Comparison of ENCODE assay signal across 9 mouse cellular contexts in the genomic region with DNA sequence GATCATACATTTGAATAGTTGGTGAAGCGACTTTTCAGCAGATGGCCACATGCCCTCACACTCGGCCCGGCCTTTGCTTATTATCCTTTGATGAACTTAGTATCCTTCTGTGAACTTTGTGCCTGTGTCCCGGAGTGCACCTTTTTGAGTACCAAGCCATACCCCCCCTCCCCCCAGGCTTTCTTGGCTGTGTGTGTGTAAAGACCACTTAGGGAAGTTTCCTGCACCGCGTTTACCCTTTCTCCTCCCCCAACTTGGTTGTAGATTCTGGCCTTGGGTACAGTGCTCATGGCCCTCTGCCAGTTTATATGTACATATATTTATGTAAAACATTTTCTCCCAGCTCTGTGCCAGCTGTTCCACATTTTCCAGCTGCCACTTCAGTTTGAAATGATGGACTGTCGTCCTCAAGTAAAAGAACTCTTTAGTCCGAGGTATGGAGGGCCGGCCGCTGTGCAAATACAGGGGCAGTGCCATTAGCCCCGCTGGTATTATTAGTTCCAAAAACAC. TPM values are rescaled to one million over a fixed set of nuclear protein-coding genes. Genes with fewer than 3 reads are reported as not detected.
DNase-seq lines count a peak whose midpoint lies in the region; ATAC-seq lines count a peak whose summit lies in the region.
"Had no signal": no experiment of that assay in that cellular context is flagged by ENCODE, and none has a peak within 500 bp of the region (broad histone marks: within the 10 kb centered on the region; RNA-seq: fewer than 3 reads in every experiment).

No protein-coding gene starts in this region.

- 6% methylated on average over 11 of the region's 11 CpGs for WGBS in heart, embryonic 12.5 days
- under 1% methylated on average over 11 of the region's 11 CpGs for WGBS in embryonic facial prominence, embryonic 11.5 days
- 12% methylated on average over 11 of the region's 11 CpGs for WGBS in intestine, embryonic 15.5 days
- under 1% methylated on average over 11 of the region's 11 CpGs for WGBS in midbrain, embryonic 11.5 days

- no peak for DNase-seq in heart, adult 8-10 months (ENCODE audit: low spot score)
- DNase-seq in embryonic facial prominence, embryonic 11.5 days (ENCODE audit: low spot score): peak; percentile 65
- DNase-seq in midbrain, embryonic 11.5 days (ENCODE audit: low spot score, missing footprints): peak; percentile 94
- no peak for DNase-seq in right cerebral cortex, postnatal 25 days
- DNase-seq in urinary bladder, postnatal 14 days (ENCODE audit: low spot score): no peak

- no peak for ATAC-seq in heart, embryonic 12.5 days (ENCODE audit: insufficient number of reproducible peaks, low FRiP score)
- no peak for ATAC-seq in embryonic facial prominence, embryonic 11.5 days (replicated peaks; ENCODE audit: insufficient number of reproducible peaks, low FRiP score, low TSS enrichment, low read depth)
- no peak for ATAC-seq in intestine, embryonic 15.5 days
- ATAC-seq in midbrain, embryonic 11.5 days (ENCODE audit: low FRiP score): no peak
- no peak for ATAC-seq in erythroblast, adult 5-6 weeks (replicated peaks; ENCODE audit: low FRiP score, poor library complexity, severe bottlenecking)

- peak overlapping the region; percentile 79 for H3K4me3 ChIP-seq in heart, embryonic 12.5 days
- peak overlapping the region; percentile 91 for H3K4me3 ChIP-seq in embryonic facial prominence, embryonic 11.5 days (ENCODE audit: low read depth, low read length)
- peak overlapping the region; percentile 77 for H3K4me3 ChIP-seq in intestine, embryonic 15.5 days (replicated peaks)
- H3K4me3 ChIP-seq in midbrain, embryonic 11.5 days (ENCODE audit: low read depth, low read length): peak overlapping the region; percentile 90

- H3K4me2 ChIP-seq in heart, embryonic 12.5 days: peak overlapping the region; percentile 90
- peak overlapping the region; percentile 61 for H3K4me2 ChIP-seq in embryonic facial prominence, embryonic 11.5 days (ENCODE audit: low read depth, low read length)
- peak overlapping the region; percentile 88 for H3K4me2 ChIP-seq in intestine, embryonic 15.5 days (replicated peaks)
- peak overlapping the region; percentile 71 for H3K4me2 ChIP-seq in midbrain, embryonic 11.5 days

- H3K27ac ChIP-seq in heart, embryonic 12.5 days (ENCODE audit: poor library complexity, severe bottlenecking): peak overlapping the region; percentile 91
- H3K27ac ChIP-seq in embryonic facial prominence, embryonic 11.5 days (replicated peaks; ENCODE audit: low read depth, low read length): peak overlapping the region; percentile 99
- peak overlapping the region; percentile 96 for H3K27ac ChIP-seq in intestine, embryonic 15.5 days
- peak overlapping the region; percentile 98 for H3K27ac ChIP-seq in midbrain, embryonic 11.5 days (ENCODE audit: low read depth, low read length)

- H3K9ac ChIP-seq in heart, embryonic 12.5 days: peak overlapping the region; percentile 86
- H3K9ac ChIP-seq in embryonic facial prominence, embryonic 11.5 days (replicated peaks; ENCODE audit: low read length): peak overlapping the region; percentile 96
- peak overlapping the region; percentile 77 for H3K9ac ChIP-seq in intestine, embryonic 15.5 days
- peak overlapping the region; percentile 98 for H3K9ac ChIP-seq in midbrain, embryonic 11.5 days (ENCODE audit: low read length)

- no peaks in the 10 kb centered on the region for H3K9me3 ChIP-seq in heart, embryonic 12.5 days (replicated peaks)
- H3K9me3 ChIP-seq in embryonic facial prominence, embryonic 11.5 days (replicated peaks; ENCODE audit: control insufficient read depth, low read length): no peaks in the 10 kb centered on the region
- no peaks in the 10 kb centered on the region for H3K9me3 ChIP-seq in intestine, embryonic 15.5 days
- no peaks in the 10 kb centered on the region for H3K9me3 ChIP-seq in midbrain, embryonic 11.5 days (ENCODE audit: control insufficient read depth, low read length)

- peaks cover 11% of the 10 kb centered on the region; the same call in 1 of the 2 replicates for H3K4me1 ChIP-seq in heart, embryonic 12.5 days (replicated peaks)
- H3K4me1 ChIP-seq in embryonic facial prominence, embryonic 11.5 days (ENCODE audit: control insufficient read depth, insufficient read depth, low read length): no peaks in the 10 kb centered on the region
- peaks cover 9% of the 10 kb centered on the region; the same call in 1 of the 2 replicates for H3K4me1 ChIP-seq in intestine, embryonic 15.5 days (replicated peaks)
- peaks cover 19% of the 10 kb centered on the region for H3K4me1 ChIP-seq in midbrain, embryonic 11.5 days (ENCODE audit: control insufficient read depth, insufficient read depth, low read length)

- peaks cover 12% of the 10 kb centered on the region for H3K27me3 ChIP-seq in heart, embryonic 12.5 days (replicated peaks)
- no peaks in the 10 kb centered on the region for H3K27me3 ChIP-seq in embryonic facial prominence, embryonic 11.5 days (ENCODE audit: control insufficient read depth, insufficient read depth, low read length)
- 0 out of 2 replicates have a peak, but pooled peaks cover 12% of the 10 kb centered on the region for H3K27me3 ChIP-seq in intestine, embryonic 15.5 days (replicated peaks)
- H3K27me3 ChIP-seq in midbrain, embryonic 11.5 days (ENCODE audit: control insufficient read depth, insufficient read depth, low read length): peaks cover 4% of the 10 kb centered on the region
- H3K27me3 ChIP-seq: Patski had no signal

- no peaks in the 10 kb centered on the region for H3K36me3 ChIP-seq in heart, embryonic 12.5 days
- H3K36me3 ChIP-seq in embryonic facial prominence, embryonic 11.5 days (replicated peaks; ENCODE audit: control insufficient read depth, insufficient read depth, low read depth, low read length): no peaks in the 10 kb centered on the region
- no peaks in the 10 kb centered on the region for H3K36me3 ChIP-seq in intestine, embryonic 15.5 days
- no peaks in the 10 kb centered on the region for H3K36me3 ChIP-seq in midbrain, embryonic 11.5 days (ENCODE audit: control insufficient read depth, insufficient read depth, low read length)

RNA-seq across cellular contexts. Expression of a gene that starts 1.8 kb away (rescaled TPM):
- 10.0 and 11.5 TPM in 2 replicates for polyA plus RNA-seq in heart, embryonic 12.5 days (2016; fragmentation: Nextera tagmentation; extraction: Ambion mirVana)
- 1 to 10 TPM; 1.3 to 2.1 (median 1.8) TPM for total RNA-seq in heart, adult 8-10 months (2022)
- 31.9 and 32.6 TPM in 2 replicates for polyA plus RNA-seq in embryonic facial prominence, embryonic 11.5 days (2014; fragmentation: Nextera tagmentation; extraction: Ambion mirVana)
- polyA plus RNA-seq in intestine, embryonic 15.5 days (2015; fragmentation: Nextera tagmentation; extraction: Ambion mirVana): 13.4 and 14.0 TPM in 2 replicates
- polyA plus RNA-seq in midbrain, embryonic 11.5 days (2014; fragmentation: Nextera tagmentation; extraction: Ambion mirVana): 36.4 and 41.5 TPM in 2 replicates
- total RNA-seq in erythroblast, adult 5-6 weeks (2015; ENCODE audit: low replicate concordance): not detected in 2 replicates
- total RNA-seq in erythroblast, adult 5-6 weeks (2017; ENCODE audit: low replicate concordance): not detected in 2 replicates

Comparison
In these comparisons a context has a peak if more than half of its experiments do, and no peak if none do; other contexts are left out.
1. DNase-seq: peak in embryonic facial prominence, embryonic 11.5 days (single experiment) and midbrain, embryonic 11.5 days (single experiment); none in heart, adult 8-10 months (single experiment), right cerebral cortex, postnatal 25 days (single experiment) and urinary bladder, postnatal 14 days (single experiment).
2. Peak in every context shown above with its lines, with median percentiles within 50 percentile points of each other: H3K27ac ChIP-seq, H3K4me2 ChIP-seq, H3K4me3 ChIP-seq and H3K9ac ChIP-seq.